Mouse (Mus musculus): Measurements from ENCODE around the gene Thap3.
A peak's percentile ranks its signal among the peaks of the same experiment; 100 is the strongest.

The Thap3 gene

GRCm38 (mm10) chr4:151980699-151981098 lies 8.1 kb downstream of the Thap3 start:
- DNase-seq: no peak

- peak; percentile 85 for DNase-seq
Observed at GRCm38 (mm10) chr4:151977748-151978147, 11.0 kb downstream of the Thap3 start.

GRCm38 (mm10) chr4:151975441-151975840 lies 13.4 kb downstream of the Thap3 start:
- peak; percentile 42 for DNase-seq

GRCm38 (mm10) chr4:151972221-151972967 lies 16.4 kb downstream of the Thap3 start:
- peak; percentile 31 for DNase-seq

GRCm38 (mm10) chr4:151968204-151968921 lies 20.4 kb downstream of the Thap3 start:
- DNase-seq: no peak

GRCm38 (mm10) chr4:151962817-151963216 lies 26.0 kb downstream of the Thap3 start:
- DNase-seq: no peak

- no peak for DNase-seq
Observed at GRCm38 (mm10) chr4:151960513-151960854, 28.3 kb downstream of the Thap3 start.

GRCm38 (mm10) chr4:151959849-151960512 lies 28.8 kb downstream of the Thap3 start:
- DNase-seq: no peak

GRCm38 (mm10) chr4:151957584-151958315 lies 31.0 kb downstream of the Thap3 start:
- no peak for DNase-seq

GRCm38 (mm10) chr4:151955791-151956190 lies 33.0 kb downstream of the Thap3 start:
- DNase-seq: no peak

- no peak for DNase-seq
Observed at GRCm38 (mm10) chr4:151953209-151953608, 35.6 kb downstream of the Thap3 start.

- DNase-seq: no peak
Observed at GRCm38 (mm10) chr4:151948497-151949471, 40.0 kb downstream of the Thap3 start.

GRCm38 (mm10) chr4:151946211-151946610 lies 42.6 kb downstream of the Thap3 start:
- DNase-seq: no peak

GRCm38 (mm10) chr4:151938089-151938488 lies 50.7 kb downstream of the Thap3 start:
- DNase-seq: no peak

GRCm38 (mm10) chr4:151937441-151937840 lies 51.4 kb downstream of the Thap3 start:
- DNase-seq: no peak

- DNase-seq: no peak
Observed at GRCm38 (mm10) chr4:151934215-151934572, 54.6 kb downstream of the Thap3 start.

GRCm38 (mm10) chr4:151933505-151934214 lies 55.1 kb downstream of the Thap3 start, which contains the start of gene Dnajc11:
Dnajc11 (plus strand) TSS chr4:151933691.
- DNase-seq: peak; percentile 98

All from thymus, postnatal 25 days (tissue).